Mouse (Mus musculus) limb, embryonic 14.5 days (tissue): Measurements from ENCODE around the gene Gm10563. TPM values are rescaled to one million over a fixed set of nuclear protein-coding genes. Genes with fewer than 3 reads are reported as not detected.

Experiments
- ATAC-seq: fragments of 200-750 bp; cut with Nextera tagmentation; 2 replicates; pipeline ENCODE4 v1.8.0; 2017; ENCODE audit warnings: low read depth, moderate number of reproducible peaks, moderate TSS enrichment; ENCODE audit not compliant: low FRiP score
- DNase-seq: peaks from one replicate; pipeline ENCODE4 v3.0.0-alpha.2; 2015; ENCODE audit warnings: low spot score
- H3K27ac ChIP-seq: fragments of 300-500 bp; sonication (generic); replicated peaks from 2 replicates; pipeline ENCODE4 v1.5.1; 2014; ENCODE audit warnings: low read depth, mild to moderate bottlenecking, low read length, moderate library complexity, mixed read lengths
- H3K27me3 ChIP-seq: fragments of 300-500 bp; sonication (generic); 2 replicates; pipeline ENCODE4 v1.6.1; 2014; ENCODE audit warnings: low read length, mixed read lengths; ENCODE audit not compliant: control insufficient read depth, insufficient read depth
- H3K36me3 ChIP-seq: fragments of 300-500 bp; sonication (generic); 2 replicates; pipeline ENCODE4 v1.6.1; 2014; ENCODE audit warnings: mild to moderate bottlenecking, low read length, moderate library complexity, mixed read lengths; ENCODE audit not compliant: control insufficient read depth, insufficient read depth
- H3K4me1 ChIP-seq: fragments of 300-500 bp; sonication (generic); 2 replicates; pipeline ENCODE4 v1.6.1; 2014; ENCODE audit warnings: antibody characterized with exemption, low read length, mixed read lengths; ENCODE audit not compliant: control insufficient read depth, insufficient read depth
- H3K4me2 ChIP-seq: fragments of 300-500 bp; sonication (generic); replicated peaks from 2 replicates; pipeline ENCODE4 v1.6.1; 2014; ENCODE audit warnings: low read depth, mild to moderate bottlenecking, low read length, moderate library complexity; ENCODE audit not compliant: severe bottlenecking
- H3K4me3 ChIP-seq: fragments of 300-500 bp; sonication (generic); replicated peaks from 2 replicates; pipeline ENCODE4 v1.5.1; 2014; ENCODE audit warnings: low read length
- H3K9ac ChIP-seq: fragments of 300-500 bp; sonication (generic); 2 replicates; pipeline ENCODE4 v1.6.1; 2014; ENCODE audit warnings: mild to moderate bottlenecking, low read depth, low read length, moderate library complexity; ENCODE audit not compliant: severe bottlenecking
- H3K9me3 ChIP-seq: fragments of 300-500 bp; sonication (generic); 2 replicates; pipeline ENCODE4 v1.6.1; 2016; ENCODE audit warnings: low read length; ENCODE audit not compliant: control insufficient read depth
- POLR2A ChIP-seq: fragments of 200-500 bp; IDR thresholded peaks from 2 replicates; pipeline ENCODE4 v1.8.0; 2012; ENCODE audit warnings: inconsistent platforms, mild to moderate bottlenecking, moderate library complexity, borderline replicate concordance; ENCODE audit not compliant: insufficient read depth, insufficient read length; ENCODE audit errors: extremely low read depth
- WGBS: fragments of 180-500 bp; shearing (Covaris S2); extraction: QIAGEN DNeasy Blood & Tissue Kit; methylation state at CpG from one replicate; pipeline ENCODE4 v1.1.7; 2014; 5-methylcytosine and 5-hydroxymethylcytosine counted together
- polyA plus RNA-seq, 2 experiments: library from polyadenylated mRNA; depleted of rRNA in 1 of 2; stranded (reverse) in 1 of 2; unstranded in 1 of 2; fragments of >200 nt; fragmentation: Nextera tagmentation in 1 of 2; extraction: Ambion mirVana in 1 of 2; gene quantifications; 2 replicates each; pipeline versions ENCODE4 v1.2.1 to v1.2.3; 2012 to 2014

Gm10563 gene
- polyA plus RNA-seq, 2 experiments: not detected

GRCm38 (mm10) chr4:155649355-155649754, 4.1 kb upstream of the Gm10563 start:
- WGBS: 93% methylated on average over 11 of the region's 11 CpGs
- H3K4me2 ChIP-seq: no peak overlapping the region
- H3K9ac ChIP-seq: no peak overlapping the region
- no peaks in the 10 kb centered on the region for H3K9me3 ChIP-seq
- TF ChIP-seq POLR2A: no peak
- peaks cover 63% of the 10 kb centered on the region for H3K36me3 ChIP-seq
- H3K27ac ChIP-seq: no peak overlapping the region
- peaks cover 36% of the 10 kb centered on the region for H3K27me3 ChIP-seq
- H3K4me1 ChIP-seq: peaks cover 19% of the 10 kb centered on the region
- DNase-seq: no peak
- no peak overlapping the region for H3K4me3 ChIP-seq
- ATAC-seq: no peak

DNA sequence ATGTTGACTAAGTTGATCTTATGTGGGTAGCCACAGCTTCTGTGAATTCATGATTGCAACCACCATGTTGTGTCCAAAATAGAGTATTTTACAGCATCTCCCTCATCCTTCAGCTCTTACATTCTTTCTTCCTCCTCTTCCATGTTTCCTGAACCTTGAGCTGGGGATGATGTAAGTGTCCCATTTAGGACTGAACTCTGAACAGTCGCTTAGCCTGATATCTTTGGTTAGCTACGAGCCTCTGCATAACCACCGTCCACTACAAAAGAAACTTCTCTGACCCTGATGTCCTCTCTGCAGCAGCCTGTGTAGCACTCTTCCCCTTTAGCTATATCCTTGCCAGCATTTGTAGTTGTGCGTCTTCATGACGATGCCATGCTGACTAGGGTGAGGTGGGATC, 513 bp upstream of the Gm10563 start:
- TF ChIP-seq POLR2A: no peak
- 0 out of 2 replicates have a peak, but pooled peaks cover under 1% of the 10 kb centered on the region for H3K27me3 ChIP-seq
- ATAC-seq (no peak), DNase-seq (no peak)
- no peaks in the 10 kb centered on the region for H3K9me3 ChIP-seq
- peaks cover 92% of the 10 kb centered on the region for H3K36me3 ChIP-seq
- WGBS: 95% methylated on average over 5 of the region's 5 CpGs
- no peak overlapping the region for H3K27ac ChIP-seq
- no peak overlapping the region for H3K4me2 ChIP-seq
- H3K4me3 ChIP-seq: no peak overlapping the region
- H3K9ac ChIP-seq: no peak overlapping the region
- H3K4me1 ChIP-seq: no peaks in the 10 kb centered on the region

DNA sequence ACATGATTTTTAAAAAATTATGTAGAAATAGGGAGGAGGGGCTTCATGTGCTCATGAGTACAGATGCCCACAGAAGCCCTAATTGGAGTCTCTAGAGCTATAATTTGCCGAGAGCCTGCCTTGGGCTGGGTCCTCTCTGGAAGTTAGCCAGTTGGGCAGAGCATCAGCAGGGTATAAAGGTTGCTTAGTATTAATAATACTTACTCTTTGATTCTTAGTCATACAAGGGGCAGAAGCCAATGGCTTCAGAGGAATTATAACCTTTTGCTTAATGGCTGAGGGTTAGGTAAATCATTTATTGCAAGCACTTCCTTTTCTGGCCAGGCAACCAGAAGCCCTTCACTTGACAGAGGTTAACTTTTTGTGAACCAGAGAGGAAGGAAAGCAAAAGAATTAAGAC, 1.7 kb downstream of the Gm10563 start:
- Histone ChIP-seq H3K4me3 (no peak overlapping the region), H3K36me3 (peaks cover 89% of the 10 kb centered on the region), H3K27ac (no peak overlapping the region), H3K9ac (no peak overlapping the region), H3K9me3 (no peaks in the 10 kb centered on the region), H3K4me1 (no peaks in the 10 kb centered on the region), H3K4me2 (no peak overlapping the region), H3K27me3 (no peaks in the 10 kb centered on the region)
- ATAC-seq (no peak), DNase-seq (no peak)
- TF ChIP-seq POLR2A: no peak
- WGBS: 97% methylated on average over 1 of the region's 1 CpGs

- no peak overlapping the region for H3K9ac ChIP-seq
- H3K27me3 ChIP-seq: no peaks in the 10 kb centered on the region
- H3K27ac ChIP-seq: no peak overlapping the region
- no peak overlapping the region for H3K4me2 ChIP-seq
- no peaks in the 10 kb centered on the region for H3K4me1 ChIP-seq
- no peak for TF ChIP-seq POLR2A
- peaks cover 90% of the 10 kb centered on the region for H3K36me3 ChIP-seq
- DNase-seq (no peak), ATAC-seq (no peak)
- H3K9me3 ChIP-seq: no peaks in the 10 kb centered on the region
- H3K4me3 ChIP-seq: no peak overlapping the region
Measured at GRCm38 (mm10) chr4:155635766-155636499, 9.3 kb downstream of the Gm10563 start.

- no peaks in the 10 kb centered on the region for H3K9me3 ChIP-seq
- DNase-seq (no peak), ATAC-seq (no peak)
- no peaks in the 10 kb centered on the region for H3K27me3 ChIP-seq
- H3K4me3 ChIP-seq: no peak overlapping the region
- WGBS: 92% methylated on average over 6 of the region's 6 CpGs
- no peak overlapping the region for H3K9ac ChIP-seq
- H3K4me2 ChIP-seq: no peak overlapping the region
- no peak overlapping the region for H3K27ac ChIP-seq
- TF ChIP-seq POLR2A: no peak
- H3K36me3 ChIP-seq: peaks cover 77% of the 10 kb centered on the region
- H3K4me1 ChIP-seq: no peaks in the 10 kb centered on the region
Measured at GRCm38 (mm10) chr4:155630267-155630666, 14.9 kb downstream of the Gm10563 start.
